Mouse (Mus musculus): ENCODE measurements around the gene Ddr2.
"Not testable (repeated sequence)": the region's sequence is repeated elsewhere in the genome, so short reads cannot be mapped to it uniquely, and the experiment has no call there.

Ddr2 gene

DNA sequence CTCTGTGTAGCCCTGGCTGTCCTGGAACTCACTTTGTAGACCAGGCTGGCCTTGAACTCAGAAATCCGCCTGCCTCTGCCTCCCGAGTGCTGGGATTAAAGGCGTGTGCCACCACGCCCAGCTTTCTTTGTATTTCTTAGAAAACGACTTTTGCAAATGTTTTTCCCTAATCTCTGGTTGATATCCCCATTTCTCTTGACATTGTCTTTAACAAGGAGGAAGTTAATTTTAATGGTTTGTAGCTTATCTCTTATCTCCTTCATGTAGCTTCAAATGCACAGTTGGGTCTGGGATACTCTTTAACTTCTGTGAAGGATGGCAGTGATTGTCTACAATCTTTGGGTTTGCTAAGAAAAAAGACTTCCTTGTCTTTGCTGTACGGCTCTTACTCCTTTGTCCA lies 7.7 kb downstream of the Ddr2 start:
- not testable (repeated sequence) for DNase-seq (ENCODE audit: low spot score in 2 of 2)

DNA sequence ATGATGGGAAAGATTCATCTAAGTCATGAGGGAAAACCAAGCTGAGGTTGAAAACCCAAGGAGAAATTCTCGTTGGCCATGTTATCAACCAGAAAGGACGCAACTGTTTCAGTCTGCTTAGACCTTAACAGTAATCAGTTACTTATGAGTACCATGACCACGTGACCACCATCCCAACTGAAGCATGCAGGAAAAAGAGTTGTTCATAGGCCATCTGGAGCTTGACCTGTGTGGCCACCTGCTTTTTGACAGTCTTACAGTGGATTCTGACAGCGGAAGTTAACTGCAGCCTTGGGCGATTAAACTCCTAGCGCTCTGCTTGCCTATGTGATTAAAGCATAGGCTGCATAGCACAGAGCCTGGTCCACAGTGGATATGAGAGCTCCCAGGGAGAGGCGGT lies 23.9 kb downstream of the Ddr2 start:
- no peak for DNase-seq (ENCODE audit: low spot score in 2 of 2)

DNA sequence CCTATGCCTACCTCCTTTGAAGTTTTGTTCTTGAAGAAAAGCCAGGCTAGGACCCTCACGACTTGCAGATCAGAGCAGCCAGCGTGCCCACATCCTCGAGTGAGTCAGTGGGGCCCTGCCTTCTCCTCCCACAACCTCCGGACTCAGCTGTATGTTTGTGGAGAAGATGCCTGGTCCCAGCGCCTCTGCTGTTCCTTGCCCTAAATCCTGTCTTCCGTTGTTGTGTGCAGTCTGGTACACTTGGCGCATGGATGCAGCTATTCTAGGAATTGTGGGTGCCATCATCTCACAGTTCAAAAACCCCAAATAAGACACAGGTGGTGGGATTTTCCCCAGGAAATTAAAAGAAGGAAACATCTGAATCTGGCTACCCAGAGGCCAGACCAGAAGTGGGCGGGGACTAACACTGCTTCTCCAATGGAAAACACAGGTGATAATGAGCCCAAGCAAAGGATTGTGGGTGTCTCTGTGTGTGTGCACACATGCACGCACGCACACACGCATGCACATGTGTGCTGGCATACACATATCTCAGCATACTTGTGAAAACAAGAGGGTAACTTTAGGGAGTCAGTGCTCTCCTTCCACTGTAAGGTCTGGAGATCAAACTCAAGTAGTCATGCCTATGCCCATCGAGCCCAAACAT lies 26.3 kb downstream of the Ddr2 start:
- DNase-seq (ENCODE audit: low spot score in 2 of 2), result peak; percentile 15 to 55

DNA sequence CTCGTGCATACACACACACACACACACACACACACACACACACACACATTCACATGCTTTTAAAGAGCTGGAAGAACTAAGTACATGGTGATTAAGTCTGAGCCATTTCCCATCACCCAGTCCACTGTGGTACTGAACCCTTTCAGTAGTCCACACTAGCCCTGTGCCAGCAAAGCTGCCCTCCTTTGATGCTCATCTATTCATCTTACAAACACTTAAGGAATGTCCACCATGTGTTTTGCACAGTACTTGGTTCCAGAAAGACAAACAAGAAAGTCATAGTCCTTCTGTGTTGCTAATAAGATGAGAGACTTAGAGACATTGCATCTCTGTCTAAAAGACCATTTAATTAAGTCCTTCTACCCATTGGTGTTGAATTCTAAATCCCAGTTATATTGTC lies 29.7 kb downstream of the Ddr2 start:
- no peak for DNase-seq (ENCODE audit: low spot score in 2 of 2)

DNA sequence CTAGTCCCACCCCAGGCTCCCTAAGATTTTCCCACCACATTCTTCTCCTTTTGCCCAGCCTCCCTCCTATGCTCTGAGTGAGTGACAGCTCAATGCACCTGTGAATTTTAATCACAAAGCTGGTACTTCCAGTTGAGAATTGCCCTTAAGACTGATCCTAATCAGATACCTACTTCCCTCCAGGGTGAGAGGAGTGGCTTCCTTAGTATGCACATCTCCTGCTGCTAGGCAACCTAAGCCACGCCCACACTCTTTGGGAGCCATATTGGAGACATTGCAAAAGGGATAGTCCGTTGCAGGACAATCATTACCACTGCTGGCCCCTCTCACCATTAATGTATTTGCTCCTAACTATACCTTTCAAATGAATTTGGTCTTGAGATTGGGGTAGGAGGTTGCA lies 31.1 kb downstream of the Ddr2 start:
- no peak for DNase-seq (ENCODE audit: low spot score in 2 of 2)

DNA sequence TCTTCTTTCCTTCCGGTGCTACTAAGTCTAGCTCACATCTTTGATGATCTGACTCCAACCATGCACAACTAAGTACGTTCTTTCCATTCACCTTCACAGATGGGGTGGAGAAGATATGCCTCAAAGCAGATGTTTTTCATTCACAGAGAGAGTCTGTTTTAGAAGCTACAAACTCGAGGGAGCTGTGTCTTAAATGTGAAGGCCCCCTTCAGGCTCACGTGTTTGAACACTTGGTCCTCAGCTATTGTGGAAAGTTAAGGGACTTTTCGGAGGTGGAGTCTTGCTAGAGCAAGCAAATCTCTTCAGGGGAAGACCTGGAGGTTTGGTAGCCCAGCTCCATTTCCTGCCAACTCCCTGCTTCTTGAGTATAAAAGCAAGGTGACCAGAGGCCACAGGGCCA lies 34.2 kb downstream of the Ddr2 start:
- no peak for DNase-seq (ENCODE audit: low spot score in 2 of 2)

DNA sequence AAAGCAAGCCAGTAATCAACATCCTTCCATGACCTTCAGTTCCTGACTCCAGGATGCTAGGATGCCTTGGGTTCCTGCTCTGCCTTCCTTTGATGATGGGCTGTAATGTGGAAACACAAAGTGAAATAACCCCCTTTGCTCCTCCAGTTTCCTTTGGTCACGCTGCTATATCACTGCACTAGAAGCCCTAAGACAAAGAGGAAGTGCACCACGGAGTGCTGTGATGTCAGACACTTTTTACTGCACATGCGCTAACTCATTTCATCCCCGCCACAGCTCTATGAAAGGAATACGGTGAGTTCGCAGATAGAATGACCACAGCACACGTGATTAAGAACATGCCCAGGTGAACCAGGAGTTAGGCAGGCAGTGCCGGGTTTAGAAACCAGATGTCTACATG lies 36.8 kb downstream of the Ddr2 start:
- DNase-seq (ENCODE audit: low spot score in 2 of 2), result no peak

DNA sequence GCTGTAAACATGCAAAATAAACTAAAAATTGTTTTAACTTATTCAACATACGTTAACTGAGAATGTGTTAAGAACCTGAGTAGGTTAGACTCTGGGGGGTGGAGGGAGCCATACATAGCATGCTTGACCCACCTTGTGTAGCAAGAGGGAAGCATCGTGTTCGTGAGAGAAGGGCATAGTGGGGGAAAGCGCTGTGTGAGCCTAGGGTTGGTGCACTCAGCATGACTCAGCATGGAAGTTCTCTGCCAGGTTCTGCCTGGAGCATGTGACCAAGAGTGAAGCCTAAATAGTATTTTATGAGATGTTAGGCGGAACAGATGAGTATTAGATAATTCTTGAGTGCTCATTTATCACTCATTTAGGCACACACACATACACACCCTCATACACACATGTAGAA lies 41.4 kb downstream of the Ddr2 start:
- DNase-seq (ENCODE audit: low spot score in 2 of 2), result no peak

DNA sequence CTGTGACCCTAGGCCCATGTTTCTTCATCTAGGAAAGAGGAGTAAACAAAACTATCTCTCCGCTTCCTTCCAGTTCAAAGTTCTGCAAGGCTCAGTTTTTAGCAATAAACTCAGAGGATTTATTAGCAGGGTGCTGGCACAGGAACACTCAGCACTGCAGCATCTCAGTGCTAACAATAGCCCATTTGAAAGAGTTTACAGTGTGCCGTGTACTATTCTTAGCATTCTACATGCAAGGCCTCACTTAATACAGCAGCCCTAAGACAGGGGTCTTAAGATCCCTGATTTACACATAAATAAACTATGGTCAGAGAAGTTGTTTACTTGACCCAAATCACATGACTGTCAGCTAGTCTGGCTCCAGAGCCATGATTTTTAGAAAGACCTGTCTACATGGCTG lies 44.6 kb downstream of the Ddr2 start:
- no peak for DNase-seq (ENCODE audit: low spot score in 2 of 2)

DNA sequence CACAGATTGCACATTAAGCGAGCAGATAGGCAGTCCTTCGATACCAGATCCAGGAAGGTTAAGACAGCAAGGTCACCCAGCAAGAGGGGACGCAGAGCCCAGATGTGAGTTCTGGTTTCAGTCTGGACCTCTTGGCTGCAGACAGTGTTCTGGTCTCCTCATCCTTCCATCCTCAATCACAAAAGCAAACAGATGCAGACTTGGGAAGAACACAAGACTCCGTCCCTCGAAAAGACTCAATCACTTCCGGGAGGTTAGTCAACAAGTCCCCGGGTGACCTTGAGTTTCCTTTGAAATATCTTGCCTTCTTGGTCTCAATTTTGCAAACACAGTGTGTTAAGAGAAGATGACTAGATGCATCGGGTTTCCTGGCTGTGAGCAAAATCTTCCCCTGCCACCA lies 45.6 kb downstream of the Ddr2 start:
- DNase-seq (ENCODE audit: low spot score in 2 of 2), result no peak

DNA sequence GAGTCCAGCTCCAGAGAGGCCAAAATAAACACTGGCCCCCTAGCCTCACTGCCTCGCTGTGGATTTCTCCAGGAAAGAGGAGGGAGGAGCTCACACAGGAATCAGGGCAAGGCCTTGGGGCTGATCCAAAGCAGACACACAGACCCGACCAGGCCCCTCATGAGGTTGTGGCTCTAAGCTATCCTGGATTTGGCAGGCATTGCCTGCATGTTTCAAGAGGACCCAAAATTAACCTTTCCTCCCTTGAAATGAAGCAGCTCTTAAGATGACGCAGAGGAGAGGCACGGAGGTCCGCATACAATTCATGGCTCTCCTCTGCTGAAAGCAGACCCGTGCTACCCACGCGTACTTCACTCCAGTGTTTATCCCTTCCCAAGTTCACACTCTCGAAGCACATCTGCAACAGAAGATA lies 46.5 kb downstream of the Ddr2 start:
- DNase-seq (ENCODE audit: low spot score in 2 of 2), result no peak

DNA sequence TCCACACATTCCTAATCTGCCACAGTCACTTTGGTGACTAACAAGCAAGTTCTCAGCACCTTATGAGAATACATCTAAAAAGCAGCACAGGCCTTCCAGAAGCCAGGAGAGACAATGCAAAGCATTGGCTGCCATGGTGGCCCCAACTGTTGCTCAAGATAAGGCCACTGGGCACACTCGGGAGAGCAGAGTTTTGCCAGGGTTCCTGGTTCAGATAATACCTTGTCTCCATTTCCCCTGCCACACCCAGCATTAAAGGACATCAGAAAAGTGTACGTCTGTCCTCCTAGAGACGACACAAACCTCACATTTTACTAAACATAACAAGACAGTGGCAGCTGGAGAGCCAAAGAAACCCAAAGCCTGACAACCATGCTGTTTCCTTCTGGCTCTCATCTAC lies 50.3 kb downstream of the Ddr2 start:
- DNase-seq (ENCODE audit: low spot score in 2 of 2), result no peak

DNA sequence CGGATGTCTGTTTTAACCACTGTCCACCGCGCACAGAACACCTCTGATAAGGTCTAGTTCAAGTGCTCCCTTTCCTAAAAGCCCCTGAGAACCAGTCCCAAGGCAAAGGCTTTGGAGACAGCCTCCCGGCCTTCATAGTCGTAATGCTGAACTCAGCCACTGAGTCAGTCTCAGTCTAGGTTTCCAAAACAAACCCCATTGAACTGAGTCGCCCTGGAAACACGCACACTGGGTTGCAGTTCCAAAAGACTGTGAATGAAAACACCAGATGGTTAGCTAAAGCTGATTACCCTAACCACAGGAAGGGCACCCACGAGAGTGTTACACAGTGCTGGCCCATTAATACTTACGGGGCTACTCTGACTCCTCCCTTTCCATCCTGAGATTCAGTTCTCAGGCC lies 51.2 kb downstream of the Ddr2 start:
- no peak for DNase-seq (ENCODE audit: low spot score in 2 of 2)

DNA sequence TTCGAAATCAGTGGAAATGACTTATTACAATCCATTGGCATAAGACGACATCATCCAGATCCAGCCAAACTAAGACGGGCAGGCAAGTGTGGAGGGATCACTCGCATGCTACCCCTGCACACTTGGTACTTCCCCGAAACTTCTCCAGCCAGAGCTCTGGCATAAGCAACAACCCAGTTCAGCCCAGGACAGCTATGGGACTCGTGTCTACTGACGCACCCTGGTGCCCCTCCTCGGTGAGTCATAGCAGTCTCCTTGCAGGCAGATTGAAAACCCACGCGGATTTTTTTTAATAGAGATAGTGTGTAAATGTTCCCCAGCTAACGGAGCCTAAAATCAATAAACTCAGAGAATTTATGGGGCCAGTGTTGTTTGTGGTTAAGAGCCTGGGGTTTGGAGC lies 52.5 kb downstream of the Ddr2 start:
- DNase-seq (ENCODE audit: low spot score in 2 of 2), result no peak

DNA sequence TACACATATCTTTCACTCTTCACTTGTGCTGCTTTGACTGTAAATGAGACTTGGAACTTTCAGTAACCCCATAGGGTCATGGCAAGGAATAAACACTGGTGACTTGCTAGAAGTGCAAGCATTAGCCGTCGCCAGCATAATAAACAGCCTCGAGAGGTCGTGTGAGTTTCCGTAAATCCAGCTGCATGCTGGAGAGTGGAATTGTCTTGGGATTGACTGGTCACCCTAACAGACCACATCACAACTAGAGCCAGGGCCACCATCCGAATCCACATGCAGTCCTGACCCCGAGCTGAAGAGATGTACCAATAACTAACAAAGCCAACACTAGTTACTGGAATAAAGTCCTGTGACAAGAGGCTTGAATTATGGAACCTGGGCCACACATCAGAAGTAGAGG lies 53.0 kb downstream of the Ddr2 start:
- DNase-seq (ENCODE audit: low spot score in 2 of 2), result no peak

DNA sequence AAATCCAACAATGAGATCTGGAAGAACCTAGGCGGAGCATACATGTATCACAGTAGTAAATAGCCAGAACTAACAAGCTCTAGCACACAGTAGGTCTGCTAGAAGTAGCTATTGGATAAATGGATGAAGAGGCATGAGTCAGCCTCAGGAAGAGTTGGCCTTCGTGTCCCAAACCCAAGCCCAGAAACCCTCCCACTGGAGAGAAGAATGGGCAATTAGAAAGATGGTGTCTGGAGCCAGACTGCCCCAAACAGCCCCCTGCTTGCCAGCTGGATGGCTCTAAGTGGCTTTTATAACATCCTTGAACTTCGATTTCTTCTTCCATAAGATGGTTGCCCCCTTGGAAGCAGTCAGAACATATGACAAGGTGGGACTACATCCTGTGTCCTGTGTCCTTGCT lies 53.6 kb downstream of the Ddr2 start:
- no peak for DNase-seq (ENCODE audit: low spot score in 2 of 2)

DNA sequence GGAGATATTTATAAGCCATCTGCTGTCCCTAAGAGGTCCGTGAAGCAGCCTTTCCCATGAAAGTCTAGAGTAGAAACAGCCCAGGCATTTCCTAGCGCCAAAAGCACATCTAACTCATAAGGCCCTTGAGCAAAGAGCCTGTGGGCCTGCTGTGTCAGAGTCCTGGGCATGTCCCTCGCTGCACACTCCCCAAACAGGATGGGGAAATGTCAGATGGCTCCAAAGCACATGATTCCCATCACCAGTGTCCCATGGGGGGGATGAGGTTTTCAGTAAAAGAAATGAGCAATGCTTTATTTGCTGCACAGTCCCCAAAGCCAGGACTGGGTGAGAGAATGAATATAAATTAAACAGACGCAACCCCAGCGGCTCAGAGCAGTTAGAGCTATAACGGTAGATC lies 54.3 kb downstream of the Ddr2 start:
- DNase-seq (ENCODE audit: low spot score in 2 of 2), result no peak

DNA sequence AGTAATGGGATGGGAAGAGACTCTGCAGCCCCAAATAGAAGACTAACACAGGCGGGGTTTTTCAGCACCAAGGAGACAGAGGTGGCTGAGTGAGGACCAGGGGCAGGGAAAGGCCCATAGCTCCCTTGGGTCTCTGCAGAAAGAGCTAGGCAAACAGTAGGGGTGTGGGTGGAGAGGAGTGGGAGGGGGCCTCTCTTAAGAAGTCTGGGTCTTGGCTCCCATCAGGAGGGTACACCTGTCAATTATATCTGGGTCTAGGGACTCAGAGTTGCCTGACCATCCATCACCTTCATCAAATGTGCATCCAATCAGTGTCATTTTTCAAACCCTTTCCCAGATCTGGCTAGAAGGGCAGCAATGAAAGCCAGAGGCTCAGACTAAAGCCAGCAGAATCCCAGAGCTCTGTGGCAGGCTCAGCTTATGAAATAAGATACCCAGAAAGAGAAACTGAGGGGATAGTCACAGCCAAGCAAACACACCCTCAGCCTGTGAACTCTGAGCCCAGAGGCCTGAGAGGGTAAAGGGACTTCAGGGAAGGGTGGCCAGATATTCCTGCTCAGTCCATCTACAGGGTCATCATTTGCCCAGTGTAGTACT lies 58.0 kb downstream of the Ddr2 start:
- no peak for DNase-seq (ENCODE audit: low spot score in 2 of 2)

DNA sequence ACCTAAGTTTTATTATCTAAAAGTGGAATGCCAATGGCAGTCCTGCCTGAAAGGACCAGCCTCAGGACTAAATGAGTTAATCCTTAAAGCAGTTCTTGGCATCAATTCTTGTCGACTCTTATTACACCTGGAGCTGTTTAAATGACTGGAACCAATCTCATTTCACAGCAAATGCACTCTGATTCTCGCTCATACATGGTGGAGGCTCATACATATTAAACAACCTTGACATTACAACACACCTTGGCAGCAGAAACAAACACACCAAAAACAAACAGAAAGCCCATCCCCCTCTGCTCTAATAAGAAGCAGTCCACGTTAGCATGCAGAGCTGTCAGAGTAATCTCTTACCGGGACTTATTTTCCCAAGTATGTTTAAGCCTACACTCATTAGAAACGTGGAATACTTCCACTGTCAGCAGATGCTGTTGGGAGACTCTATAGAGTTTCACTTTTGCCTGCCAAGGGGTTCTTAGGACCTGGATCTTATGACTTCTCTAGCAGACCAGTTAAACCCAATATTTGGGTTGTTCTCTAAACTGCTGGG lies 58.9 kb downstream of the Ddr2 start:
- DNase-seq (ENCODE audit: low spot score in 2 of 2), result no peak

DNA sequence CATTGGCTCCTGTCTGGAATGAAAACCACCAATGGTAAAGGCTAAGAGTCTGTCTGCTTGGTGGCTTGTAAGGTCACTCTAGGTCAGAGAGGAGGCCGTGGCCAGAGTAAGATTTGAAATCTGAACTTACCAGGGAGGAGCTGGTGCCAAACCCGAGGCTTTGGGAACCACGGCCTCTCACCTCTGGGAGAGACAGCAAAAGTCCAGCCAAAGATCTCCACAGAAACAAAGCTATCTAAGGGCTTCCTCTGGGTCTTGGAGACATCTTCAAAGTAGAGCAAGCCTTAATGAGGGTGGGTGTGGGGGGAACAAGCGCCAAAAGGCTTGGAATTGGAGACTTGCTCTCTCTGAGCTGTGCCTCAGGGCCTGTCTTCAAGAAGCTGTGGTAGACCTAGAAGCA lies 62.1 kb downstream of the Ddr2 start:
- no peak for DNase-seq (ENCODE audit: low spot score in 2 of 2)

DNA sequence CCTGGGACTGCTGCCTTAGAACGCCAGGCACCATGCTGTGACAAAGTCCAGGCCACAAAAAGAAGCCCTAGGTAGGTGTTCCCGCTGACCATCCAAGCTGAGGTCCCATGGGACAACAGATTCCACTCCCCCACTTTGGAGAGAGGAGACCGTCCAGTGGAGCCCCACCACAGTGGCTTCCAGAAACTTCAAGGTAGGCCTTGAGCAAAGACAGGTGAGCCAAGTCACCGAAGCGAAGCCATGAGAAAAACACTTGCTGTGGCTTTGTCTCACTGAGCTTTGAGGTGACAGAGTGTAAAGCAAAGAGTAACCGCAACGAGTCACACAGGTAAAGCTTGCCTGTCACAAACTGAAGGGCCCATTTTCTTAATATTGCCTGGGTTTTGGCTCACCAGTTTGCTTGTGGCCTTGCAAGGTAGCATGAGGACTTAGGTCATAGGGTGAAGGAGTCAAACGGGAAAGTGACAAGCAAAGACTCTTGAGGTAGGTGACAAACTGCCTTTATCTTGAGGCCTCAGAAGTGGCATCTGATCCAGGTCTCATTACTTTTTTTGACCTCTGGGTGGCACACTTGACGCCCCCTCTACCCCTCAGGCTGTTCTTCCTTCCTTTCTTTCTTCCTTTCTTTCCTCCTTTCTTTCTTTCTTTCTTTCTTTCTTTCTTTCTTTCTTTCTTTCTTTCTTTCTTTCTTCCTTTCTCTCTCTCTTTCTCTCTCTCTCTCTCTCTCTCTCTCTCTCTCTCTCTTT lies 65.7 kb downstream of the Ddr2 start:
- no peak for DNase-seq (ENCODE audit: low spot score in 2 of 2)

DNA sequence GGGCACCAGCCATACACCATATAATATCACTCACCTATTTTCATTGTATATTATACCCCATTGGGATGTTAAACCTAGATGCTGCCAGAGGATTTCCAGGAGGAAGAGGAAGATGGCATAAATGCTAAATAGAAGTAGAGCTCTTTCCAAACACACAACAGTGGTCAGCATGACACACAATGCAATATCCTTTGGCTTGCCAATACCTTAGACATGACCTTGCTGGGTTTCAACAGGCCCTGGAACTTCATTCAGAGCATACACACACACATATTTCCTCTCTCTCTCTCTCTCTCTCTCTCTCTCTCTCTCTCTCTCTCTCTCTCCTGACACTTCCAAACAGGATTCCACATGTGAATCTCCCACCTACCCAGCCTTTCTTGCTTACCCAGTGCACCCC lies 66.8 kb downstream of the Ddr2 start:
- no peak for DNase-seq (ENCODE audit: low spot score in 2 of 2)

DNA sequence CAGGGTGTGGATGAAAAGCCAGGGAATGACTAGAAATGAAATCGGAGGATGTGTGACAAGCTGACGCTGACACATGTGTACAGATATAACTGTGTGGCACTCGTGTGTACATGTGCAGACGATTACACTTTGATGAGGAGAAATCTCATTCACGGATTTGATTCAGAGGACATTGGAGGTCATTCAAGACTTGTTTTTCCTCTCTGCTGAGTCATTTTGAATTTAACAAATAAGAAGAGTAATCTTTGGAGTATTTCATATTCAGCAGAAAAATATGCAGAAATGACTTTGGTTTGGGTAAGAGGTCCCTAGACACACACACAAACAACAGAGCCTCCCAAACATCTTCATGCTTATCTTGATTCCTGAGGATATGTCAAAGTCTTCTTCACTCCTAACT lies 67.6 kb downstream of the Ddr2 start:
- DNase-seq (ENCODE audit: low spot score in 2 of 2), result no peak
